Mouse (Mus musculus) forebrain, embryonic 14.5 days (tissue): ENCODE data around the gene Cdkn1b. TPM values are rescaled to one million over a fixed set of nuclear protein-coding genes. Genes with fewer than 3 reads are reported as not detected.

Source experiments
- ATAC-seq: fragments of 200-750 bp; cut with Nextera tagmentation; 2 replicates; pipeline ENCODE4 v1.8.0; 2017; ENCODE audit warnings: mild to moderate bottlenecking, moderate library complexity
- DNase-seq: peaks from one replicate; pipeline ENCODE4 v3.0.0-alpha.2; 2015; ENCODE audit warnings: low spot score
- H3K27ac ChIP-seq: fragments of 300-500 bp; sonication (generic); 2 replicates; pipeline ENCODE4 v1.5.1; 2014; ENCODE audit warnings: low read depth, mild to moderate bottlenecking, control low read depth, low read length, moderate library complexity
- H3K27me3 ChIP-seq: fragments of 300-500 bp; sonication (generic); replicated peaks from 2 replicates; pipeline ENCODE4 v1.6.1; 2014; ENCODE audit warnings: low read length, control low read depth, mixed read lengths; ENCODE audit not compliant: control insufficient read depth, insufficient read depth
- H3K36me3 ChIP-seq: fragments of 300-500 bp; sonication (generic); 2 replicates; pipeline ENCODE4 v1.6.1; 2014; ENCODE audit warnings: low read length, control low read depth; ENCODE audit not compliant: control insufficient read depth, insufficient read depth
- H3K4me1 ChIP-seq: fragments of 300-500 bp; sonication (generic); 2 replicates; pipeline ENCODE4 v1.6.1; 2014; ENCODE audit warnings: antibody characterized with exemption, low read length, control low read depth; ENCODE audit not compliant: control insufficient read depth, insufficient read depth
- H3K4me2 ChIP-seq: fragments of 300-500 bp; sonication (generic); 2 replicates; pipeline ENCODE4 v1.6.1; 2014; ENCODE audit warnings: mild to moderate bottlenecking, control low read depth, low read length
- H3K4me3 ChIP-seq: fragments of 300-500 bp; sonication (generic); 2 replicates; pipeline ENCODE4 v1.5.1; 2014; ENCODE audit warnings: low read depth, low read length, control low read depth
- H3K9ac ChIP-seq: fragments of 300-500 bp; sonication (generic); 2 replicates; pipeline ENCODE4 v1.6.1; 2014; ENCODE audit warnings: mild to moderate bottlenecking, low read length, control low read depth, moderate library complexity
- H3K9me3 ChIP-seq: fragments of 300-500 bp; sonication (generic); replicated peaks from 2 replicates; pipeline ENCODE4 v1.6.1; 2016; ENCODE audit warnings: low read length, control low read depth, mixed read lengths; ENCODE audit not compliant: control insufficient read depth
- WGBS: fragments of 180-500 bp; shearing (Covaris S2); extraction: QIAGEN DNeasy Blood & Tissue Kit; methylation state at CpG from one replicate; pipeline ENCODE4 v1.1.7; 2014; 5-methylcytosine and 5-hydroxymethylcytosine counted together
- polyA plus RNA-seq: library from polyadenylated mRNA; unstranded; fragments of >200 nt; fragmentation: Nextera tagmentation; extraction: Ambion mirVana; gene quantifications from 2 replicates; pipeline ENCODE4 v1.2.1, GENCODE M21; 2014

The Cdkn1b gene
- polyA plus RNA-seq, 1 experiment from 2014 or later = 63.3 TPM

DNA sequence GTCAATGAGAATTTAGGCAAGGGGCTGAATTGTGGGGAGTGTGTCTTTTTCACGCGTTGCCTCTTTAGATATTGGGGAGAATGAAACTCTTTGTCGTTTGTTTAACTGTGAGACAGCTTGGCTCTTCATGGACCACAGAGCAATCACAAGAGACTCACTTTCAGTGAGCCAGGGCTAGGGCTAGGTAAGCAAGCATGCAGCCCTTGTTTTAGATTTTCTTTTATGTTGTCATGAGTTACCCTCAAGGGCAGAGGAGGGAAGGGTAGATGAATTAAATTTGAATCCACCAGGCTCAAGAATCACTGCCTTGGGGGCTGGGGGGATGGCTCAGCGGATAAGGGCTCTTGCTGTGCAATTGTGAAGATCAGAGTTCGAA is 42.3 kb downstream of the Cdkn1b start:
- 0 out of 2 replicates have a peak, but pooled peaks cover 13% of the 10 kb centered on the region for H3K4me1 ChIP-seq
- H3K4me3 ChIP-seq = no peak overlapping the region
- peak; percentile 64 for ATAC-seq
- H3K9ac ChIP-seq = no peak overlapping the region
- H3K27me3 ChIP-seq = no peaks in the 10 kb centered on the region
- WGBS = 28% methylated on average over 5 of the region's 5 CpGs
- H3K4me2 ChIP-seq = no peak overlapping the region
- H3K36me3 ChIP-seq = no peaks in the 10 kb centered on the region
- no peaks in the 10 kb centered on the region for H3K9me3 ChIP-seq
- peak overlapping the region; percentile 70 for H3K27ac ChIP-seq
- peak; percentile 65 for DNase-seq

DNA sequence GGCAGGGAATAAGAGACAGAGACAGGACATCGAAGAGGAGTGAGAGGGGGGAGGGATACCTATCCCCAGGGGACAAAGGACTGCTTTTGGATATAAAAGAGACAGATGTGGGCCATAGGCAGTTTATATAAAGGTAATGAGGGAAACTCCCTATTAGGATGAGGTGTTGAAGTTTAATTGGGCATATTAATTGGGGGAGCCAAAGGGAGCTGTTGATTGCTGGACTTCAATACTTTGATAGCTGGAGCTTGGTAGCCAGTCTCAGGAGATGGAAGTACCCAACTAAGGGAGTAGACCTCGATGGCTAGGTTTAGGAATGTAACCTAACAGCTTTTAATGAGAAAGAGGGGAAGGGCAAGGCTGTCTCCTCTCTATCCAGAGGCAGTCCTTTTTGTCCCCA is 43.7 kb downstream of the Cdkn1b start:
- Histone ChIP-seq H3K4me2 (no peak overlapping the region), H3K36me3 (no peaks in the 10 kb centered on the region), H3K27ac (no peak overlapping the region), H3K27me3 (no peaks in the 10 kb centered on the region), H3K9me3 (no peaks in the 10 kb centered on the region), H3K9ac (no peak overlapping the region), H3K4me1 (0 out of 2 replicates have a peak, but pooled peaks cover 13% of the 10 kb centered on the region), H3K4me3 (no peak overlapping the region)
- peak; percentile 27 for DNase-seq
- 34% methylated on average over 2 of the region's 2 CpGs for WGBS
- no peak for ATAC-seq

DNA sequence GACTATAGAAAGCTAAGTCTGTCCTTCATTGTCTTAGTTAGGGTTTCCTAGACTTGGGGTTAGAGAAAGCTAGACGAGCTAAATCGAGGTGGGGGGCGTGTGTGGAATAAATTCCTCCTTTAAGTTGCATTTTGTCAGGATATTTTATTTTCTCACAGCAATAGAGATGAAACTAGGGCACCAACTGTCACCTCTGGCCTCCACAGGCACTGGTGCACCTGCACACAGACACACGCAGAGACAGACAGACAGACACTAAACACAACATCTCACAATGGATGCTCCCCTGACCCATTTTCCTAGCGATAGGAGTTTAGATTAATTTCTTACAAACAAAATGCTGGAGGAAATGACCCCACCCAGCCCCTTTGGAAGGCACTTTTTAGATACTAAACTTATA is 46.5 kb downstream of the Cdkn1b start:
- 0 out of 2 replicates have a peak, but pooled peaks cover 5% of the 10 kb centered on the region for H3K4me1 ChIP-seq
- H3K4me2 ChIP-seq = no peak overlapping the region
- H3K9me3 ChIP-seq = no peaks in the 10 kb centered on the region
- no peak overlapping the region for H3K27ac ChIP-seq
- H3K9ac ChIP-seq = no peak overlapping the region
- 86% methylated on average over 5 of the region's 5 CpGs for WGBS
- H3K4me3 ChIP-seq = no peak overlapping the region
- ATAC-seq (no peak), DNase-seq (no peak)
- H3K27me3 ChIP-seq = no peaks in the 10 kb centered on the region
- no peaks in the 10 kb centered on the region for H3K36me3 ChIP-seq

DNA sequence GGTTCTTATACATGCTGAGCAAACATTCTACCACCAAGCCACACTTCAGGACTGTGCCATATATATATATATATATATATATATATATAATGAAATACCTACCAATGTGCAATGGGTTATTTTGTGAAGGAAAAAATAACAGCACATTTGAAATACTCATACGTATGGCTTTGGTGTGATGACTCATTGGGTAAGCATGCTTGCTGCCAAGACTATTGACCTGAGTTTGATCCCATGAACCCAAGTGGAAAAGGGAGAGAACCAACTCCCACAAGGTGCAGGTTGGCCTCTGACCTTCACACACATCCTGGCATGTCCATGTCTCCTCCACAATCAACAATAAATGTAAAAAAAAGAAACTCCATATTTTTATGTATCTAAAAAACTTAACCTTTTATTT is 48.1 kb downstream of the Cdkn1b start:
- ATAC-seq (no peak), DNase-seq (no peak)
- Histone ChIP-seq H3K4me3 (no peak overlapping the region), H3K27me3 (no peaks in the 10 kb centered on the region), H3K9ac (no peak overlapping the region), H3K4me2 (no peak overlapping the region), H3K4me1 (no peaks in the 10 kb centered on the region), H3K9me3 (no peaks in the 10 kb centered on the region), H3K27ac (no peak overlapping the region), H3K36me3 (no peaks in the 10 kb centered on the region)
- WGBS = 94% methylated on average over 1 of the region's 1 CpGs

DNA sequence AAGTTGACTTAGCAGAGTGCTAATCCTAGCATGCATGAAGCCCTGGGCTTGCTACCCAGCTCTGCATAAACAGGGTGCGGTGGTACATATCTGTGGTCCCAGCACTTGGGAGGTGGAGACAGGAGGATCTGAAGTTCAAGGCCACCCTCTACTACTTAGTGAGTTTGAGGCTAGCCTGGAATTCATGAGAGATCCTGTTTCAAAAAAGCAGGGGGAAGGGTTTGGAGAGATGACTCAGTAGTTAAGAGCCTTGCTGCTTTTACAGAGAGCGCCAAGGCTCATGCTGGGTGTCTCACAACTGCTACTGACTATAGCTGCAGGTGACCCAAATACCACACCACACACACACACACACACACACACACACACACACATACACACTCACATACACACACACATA is 49.3 kb downstream of the Cdkn1b start:
- Histone ChIP-seq H3K27me3 (no peaks in the 10 kb centered on the region), H3K9me3 (no peaks in the 10 kb centered on the region), H3K4me2 (no peak overlapping the region), H3K36me3 (no peaks in the 10 kb centered on the region), H3K4me1 (no peaks in the 10 kb centered on the region), H3K4me3 (no peak overlapping the region), H3K9ac (no peak overlapping the region), H3K27ac (no peak overlapping the region)
- ATAC-seq (no peak), DNase-seq (no peak)
- 95% methylated on average over 2 of the region's 2 CpGs for WGBS

- DNase-seq = no peak
- WGBS = 47% methylated on average over 4 of the region's 4 CpGs
Measured at GRCm38 (mm10) chr6:134972096-134972495, 51.9 kb downstream of the Cdkn1b start.

More at GRCm38 (mm10) chr6:134972096-134972495, 51.9 kb downstream of the Cdkn1b start:
- Histone ChIP-seq H3K9me3 (no peaks in the 10 kb centered on the region), H3K27ac (no peak overlapping the region), H3K4me3 (no peak overlapping the region), H3K27me3 (no peaks in the 10 kb centered on the region), H3K4me2 (no peak overlapping the region), H3K36me3 (no peaks in the 10 kb centered on the region), H3K4me1 (no peaks in the 10 kb centered on the region), H3K9ac (no peak overlapping the region)
- no peak for ATAC-seq

Other genes with a start within 250 kb of the Cdkn1b start
- 9.3 and 9.4 TPM in 2 replicates for gene Dusp16, start 127.8 kb upstream of the Cdkn1b start, polyA plus RNA-seq
- gene Crebl2, start 90.2 kb upstream of the Cdkn1b start, polyA plus RNA-seq = 1.8 and 2.9 TPM in 2 replicates
- gene Gpr19, start 21.8 kb upstream of the Cdkn1b start, polyA plus RNA-seq = 42.4 and 46.2 TPM in 2 replicates
- gene Apold1, start 61.3 kb downstream of the Cdkn1b start, polyA plus RNA-seq = 3.5 and 4.8 TPM in 2 replicates
- 79.8 and 87.1 TPM in 2 replicates for gene Ddx47, start 91.2 kb downstream of the Cdkn1b start, polyA plus RNA-seq
- 0.61 and 0.95 TPM in 2 replicates for gene Gprc5a, start 145.2 kb downstream of the Cdkn1b start, polyA plus RNA-seq
- gene Gprc5d, start 197.9 kb downstream of the Cdkn1b start, polyA plus RNA-seq = not detected in 2 replicates